Mouse (Mus musculus) mammary gland, adult 2 months (tissue): ENCODE data around the gene Kcnk12. TPM values are rescaled to one million over a fixed set of nuclear protein-coding genes. Genes with fewer than 3 reads are reported as not detected.

Experiments
- polyA plus RNA-seq: library from polyadenylated mRNA; depleted of rRNA; stranded (reverse); fragments of >200 nt; gene quantifications from 2 replicates; pipeline ENCODE4 v1.2.3, GENCODE M21; 2012; ENCODE audit warnings: low replicate concordance; rRNA removed

Kcnk12 gene
- 0.37 and 0.54 TPM in 2 replicates for polyA plus RNA-seq

GRCm38 (mm10) chr17:87797688-87798291, at the start of gene Kcnk12:
TSS of gene Kcnk12 (minus strand) at chr17:87797994.

Other genes with a start within 250 kb of the Kcnk12 start
- 64.3 and 101 TPM in 2 replicates for gene Epcam, start 162.0 kb downstream of the Kcnk12 start, polyA plus RNA-seq
- gene Msh2, start 125.7 kb downstream of the Kcnk12 start, polyA plus RNA-seq = 5.3 and 5.6 TPM in 2 replicates
- not detected in 2 replicates for gene Rpl36-ps4, start 123.0 kb upstream of the Kcnk12 start, polyA plus RNA-seq
- gene Msh6, start 177.1 kb upstream of the Kcnk12 start, polyA plus RNA-seq = 3.2 and 3.5 TPM in 2 replicates